Mouse (Mus musculus) urinary bladder, adult 18-20 months (tissue): ENCODE measurements around the gene Mpdz.

Experiments used
- DNase-seq, 2 experiments: peaks; one replicate each; pipeline ENCODE4 v3.0.0; 2022; ENCODE audit warnings: low spot score in 2 of 2, mixed read lengths in 2 of 2

Mpdz gene

DNA sequence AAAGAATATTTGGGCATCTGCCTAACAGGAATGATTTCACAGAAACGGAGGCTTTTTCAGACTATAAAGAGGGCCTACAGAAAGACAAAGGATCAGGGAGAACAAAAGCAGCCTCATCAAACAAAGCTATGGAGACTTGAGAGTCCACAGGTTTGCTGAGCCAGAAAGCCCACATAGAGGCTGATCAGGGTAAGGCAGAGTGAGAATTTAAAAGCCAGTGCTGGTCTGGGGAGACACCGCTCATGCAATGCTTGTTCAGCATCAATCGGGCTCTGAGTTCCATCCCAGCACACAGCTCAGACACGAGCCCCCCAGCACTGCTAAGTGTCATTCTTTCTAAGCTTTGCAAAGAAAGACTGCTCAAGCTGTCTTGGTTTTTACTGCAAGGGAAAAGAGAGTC is 162.5 kb downstream of the Mpdz start:
- DNase-seq: no peak

GRCm38 (mm10) chr4:81279451-81279850 is 163.2 kb downstream of the Mpdz start:
- no peak for DNase-seq

GRCm38 (mm10) chr4:81275957-81276715 is 166.5 kb downstream of the Mpdz start:
- no peak for DNase-seq

GRCm38 (mm10) chr4:81273067-81273466 is 169.5 kb downstream of the Mpdz start:
- DNase-seq: no peak

- no peak for DNase-seq
Measured at GRCm38 (mm10) chr4:81252859-81253780, 189.5 kb downstream of the Mpdz start.

GRCm38 (mm10) chr4:81252334-81252733 is 190.3 kb downstream of the Mpdz start:
- DNase-seq: no peak

- DNase-seq: peak in 1 of 2 experiments; percentile 45
Measured at GRCm38 (mm10) chr4:81251934-81252333, 190.7 kb downstream of the Mpdz start.

GRCm38 (mm10) chr4:81249245-81249644 is 193.4 kb downstream of the Mpdz start:
- DNase-seq: peak in 1 of 2 experiments; percentile 11

DNA sequence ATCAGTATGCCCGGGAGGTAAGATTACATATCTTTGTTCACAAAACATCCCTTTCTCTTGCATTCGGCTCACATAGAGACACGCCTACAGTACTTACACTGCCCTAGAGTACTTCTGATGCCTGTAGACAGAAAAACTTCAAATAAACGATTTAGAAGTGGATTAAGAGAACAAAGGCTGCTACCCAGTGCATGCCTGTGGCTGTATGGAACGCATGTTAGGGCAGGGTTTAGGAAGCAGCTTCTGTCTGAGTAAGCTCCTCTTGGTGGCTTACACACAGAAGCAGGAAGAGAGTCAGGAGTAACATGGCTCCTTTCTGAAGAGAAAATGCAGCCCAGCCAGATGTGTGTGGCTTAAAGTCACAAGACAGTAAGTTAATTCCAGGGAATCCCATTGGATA is 206.4 kb downstream of the Mpdz start:
- DNase-seq: no peak
